Mouse (Mus musculus): ENCODE data around the gene Sco1.

- TF ChIP-seq CTCF (IDR thresholded peaks at IDR 0.05; ENCODE audit: low read depth) (no peak), EP300 (IDR thresholded peaks at IDR 0.05; ENCODE audit: low read depth) (no peak)
These were observed 4.0 kb upstream of the Sco1 start for GRCm38 (mm10) chr11:67048496-67048895.

Data from heart, postnatal 0 days (tissue).